Mouse (Mus musculus): ENCODE data around the gene Noc4l. TPM values are rescaled to one million over a fixed set of nuclear protein-coding genes. Genes with fewer than 3 reads are reported as not detected.
A peak's percentile ranks its signal among the peaks of the same experiment; 100 is the strongest.

The Noc4l gene
- 10 to 100 TPM; 35.3 to 40.7 TPM for total RNA-seq (2021)
- long read RNA-seq, transcript Noc4l-201 (15 exons, 2,075 nt): major isoform, 44 of 46 reads
- long read RNA-seq, partial matches to known transcripts: 1 of 46 reads
- long read RNA-seq, other reads (novel, unspliced or antisense): 1 of 46 reads

DNA sequence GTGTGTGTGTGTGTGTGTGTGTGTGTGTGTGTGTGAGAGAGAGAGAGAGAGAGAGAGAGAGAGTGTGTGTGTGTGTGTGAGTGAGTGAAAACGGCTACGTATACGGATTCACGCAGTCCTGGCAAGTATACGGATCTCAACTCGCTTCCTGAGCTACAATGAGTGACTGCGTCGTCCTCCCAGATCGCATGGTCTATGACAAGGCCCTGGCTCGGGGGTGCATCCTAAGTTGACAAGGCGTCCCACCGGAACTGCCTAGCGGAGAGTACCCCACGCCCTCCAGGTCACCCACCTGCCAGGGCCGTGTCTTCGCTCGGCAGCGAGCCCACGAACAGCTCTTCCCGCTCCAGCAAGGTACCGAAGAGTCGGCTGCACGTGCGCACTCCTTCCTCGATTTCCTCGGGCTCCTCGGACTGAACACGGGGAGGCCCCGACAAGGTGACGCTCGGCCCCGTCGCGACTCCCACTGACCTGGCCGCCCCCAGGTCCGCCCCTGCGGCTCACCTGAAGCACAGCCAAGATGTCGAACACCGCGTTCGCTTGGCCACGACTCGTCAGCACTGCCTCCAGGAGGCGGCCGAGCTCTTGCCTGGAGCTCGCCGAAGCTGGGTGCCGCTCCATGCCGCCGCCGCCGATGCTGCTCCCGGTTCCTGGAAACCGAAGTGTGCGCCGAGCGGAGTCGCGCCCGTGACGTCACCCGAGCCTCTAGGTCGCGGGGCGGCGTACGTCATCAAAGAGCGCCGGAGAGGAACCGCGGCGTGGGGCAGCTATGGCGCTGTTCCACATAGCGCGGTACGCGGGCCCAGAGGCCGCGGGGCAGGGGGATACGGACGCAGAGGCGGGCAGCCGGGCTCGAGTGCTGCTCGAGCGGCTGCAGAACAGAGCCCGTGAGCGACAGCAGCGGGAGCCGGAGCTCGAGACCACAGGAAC lies at the start of gene Noc4l, which contains the start of gene Ddx51:
TSS of gene Noc4l (minus strand) at position 699 of the 930 bp plus-strand sequence.
TSS of gene Ddx51 (plus strand) at position 733 of the 930 bp plus-strand sequence.
- peak; percentile 98 for DNase-seq (ENCODE audit: low spot score in 2 of 2)

DNA sequence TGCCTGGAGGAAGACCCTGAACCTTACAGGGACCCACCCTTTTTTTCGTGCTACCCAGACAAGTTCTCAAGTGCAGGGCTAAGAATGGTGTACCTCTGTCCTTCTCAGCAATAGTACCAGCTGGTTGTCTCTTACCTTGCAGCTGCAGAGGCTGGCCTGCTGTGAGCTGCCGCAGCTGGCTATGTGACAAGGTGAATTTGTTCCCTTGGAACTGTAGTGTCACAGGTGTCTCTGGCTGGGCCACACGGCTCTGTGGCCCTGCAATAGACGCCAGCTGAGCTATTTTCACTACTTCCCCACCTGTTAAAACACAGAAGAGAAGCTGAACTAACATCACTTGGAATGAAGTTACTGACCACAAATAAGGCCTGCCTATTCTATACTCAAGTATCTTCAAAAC lies 45.4 kb upstream of the Noc4l start:
- DNase-seq (ENCODE audit: low spot score in 2 of 2): no peak

DNA sequence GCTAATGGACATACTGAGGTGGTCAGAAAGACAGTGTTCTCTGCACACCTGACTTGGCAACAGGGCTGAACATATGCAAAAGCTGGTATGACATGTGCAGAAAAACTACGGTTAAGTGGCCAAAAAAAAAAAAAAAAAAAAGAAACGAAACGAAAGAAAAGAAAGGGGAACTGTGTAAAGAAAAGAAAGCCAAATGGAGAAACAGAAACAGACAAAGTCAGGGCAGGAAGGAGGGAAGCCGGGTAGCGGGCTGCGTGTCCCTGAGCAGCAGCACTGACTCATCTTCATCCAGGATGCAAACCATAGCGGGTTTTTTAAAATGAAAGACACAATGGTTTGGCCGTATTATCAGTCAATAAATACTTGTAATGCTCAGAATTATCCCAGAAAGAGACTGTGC lies 28.8 kb upstream of the Noc4l start:
- no peak for DNase-seq (ENCODE audit: low spot score in 2 of 2)

DNA sequence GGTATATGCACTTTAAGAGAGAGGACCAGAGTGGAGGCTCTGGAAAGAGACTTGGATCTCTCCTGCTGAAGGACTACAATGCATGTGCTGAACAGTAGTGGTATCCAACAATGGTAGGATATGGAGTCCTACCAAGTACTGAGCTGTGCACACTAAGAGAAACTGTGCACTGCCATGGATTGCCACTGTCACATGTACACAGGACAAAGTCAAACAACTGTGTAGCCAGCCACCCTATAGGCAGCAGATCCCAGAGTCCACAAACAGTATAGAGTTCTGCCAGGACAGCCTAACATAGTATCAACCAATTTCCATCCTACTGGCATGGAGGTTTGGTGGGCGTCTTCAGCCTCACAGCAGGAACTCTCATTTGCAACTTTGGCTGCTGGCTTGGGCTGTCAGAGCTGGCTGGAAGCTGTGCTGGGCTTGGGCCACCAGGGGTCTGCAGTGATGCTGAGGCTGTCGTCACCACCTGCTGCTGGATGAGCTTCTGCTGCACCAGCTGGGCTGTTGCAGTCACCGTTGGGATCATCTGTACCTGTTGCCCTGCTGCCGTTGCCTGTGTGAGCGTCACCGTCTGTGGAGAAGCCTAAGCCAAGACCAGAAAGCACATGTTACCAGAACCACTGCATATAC lies 12.4 kb upstream of the Noc4l start:
- DNase-seq (ENCODE audit: low spot score in 2 of 2): peak in 1 of 2 experiments; percentile 26

DNA sequence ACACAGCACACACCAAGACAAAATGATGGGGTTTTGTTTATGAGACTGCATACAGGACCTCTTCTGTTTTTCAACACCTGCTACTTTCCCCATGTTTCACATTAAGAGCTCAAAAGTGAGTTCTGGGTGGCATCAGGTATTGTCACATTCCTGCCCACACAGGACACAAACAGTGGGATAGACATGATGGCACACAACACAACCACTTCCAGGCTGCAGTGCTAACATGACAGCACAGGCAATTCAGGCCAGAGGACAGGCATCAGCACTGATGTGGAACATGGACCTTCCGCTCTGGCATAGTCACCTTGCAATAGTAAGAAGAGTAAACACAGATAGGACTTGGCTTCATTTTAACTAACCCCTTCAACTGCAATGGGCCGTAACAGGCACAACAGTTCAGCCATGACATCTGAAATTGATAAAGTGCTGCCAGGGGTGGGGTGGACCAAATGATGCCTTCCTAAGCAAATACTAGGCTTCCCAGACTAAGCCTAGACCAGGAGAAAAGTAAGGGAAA lies 11.6 kb upstream of the Noc4l start:
- no peak for DNase-seq (ENCODE audit: low spot score in 2 of 2)

DNA sequence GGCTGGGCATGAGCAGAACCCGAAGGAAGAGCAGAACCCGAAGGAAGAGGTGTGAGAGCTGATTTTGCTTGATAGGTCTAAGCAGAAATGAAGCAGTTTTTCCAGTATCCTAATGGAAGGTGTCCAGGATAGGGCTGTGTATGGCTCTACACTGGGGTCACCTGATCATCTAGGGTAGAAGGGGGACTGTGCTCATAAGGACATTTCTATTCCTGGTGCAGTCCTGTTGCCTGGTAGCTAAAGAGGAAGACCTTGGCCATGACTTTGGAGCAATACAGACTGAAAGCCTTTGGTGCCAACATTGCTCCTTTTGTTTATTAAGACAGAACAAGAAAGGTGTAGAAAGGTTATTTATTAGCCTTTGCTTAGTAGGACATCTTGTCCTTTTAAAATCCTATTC lies 10.8 kb upstream of the Noc4l start:
- no peak for DNase-seq (ENCODE audit: low spot score in 2 of 2)

DNA sequence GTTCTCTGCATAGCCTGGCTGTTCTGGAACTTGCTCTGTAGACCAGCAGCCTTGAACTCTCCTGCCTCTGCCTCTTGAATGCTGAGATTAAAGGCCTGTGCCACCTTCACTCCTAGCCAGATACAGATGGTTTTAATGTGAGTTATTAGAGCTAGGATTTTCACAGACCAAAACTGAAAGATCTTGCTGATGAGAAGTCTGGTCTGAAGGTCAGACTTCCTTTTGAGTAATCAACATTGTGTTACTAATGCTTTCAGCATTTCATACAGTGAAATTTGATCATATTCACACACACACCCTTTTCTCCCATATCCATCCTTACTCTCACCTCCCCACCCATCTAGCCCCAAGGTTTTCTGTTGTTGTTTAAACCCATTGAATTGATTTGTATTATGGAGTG lies 6.5 kb upstream of the Noc4l start:
- DNase-seq (ENCODE audit: low spot score in 2 of 2): no peak

DNA sequence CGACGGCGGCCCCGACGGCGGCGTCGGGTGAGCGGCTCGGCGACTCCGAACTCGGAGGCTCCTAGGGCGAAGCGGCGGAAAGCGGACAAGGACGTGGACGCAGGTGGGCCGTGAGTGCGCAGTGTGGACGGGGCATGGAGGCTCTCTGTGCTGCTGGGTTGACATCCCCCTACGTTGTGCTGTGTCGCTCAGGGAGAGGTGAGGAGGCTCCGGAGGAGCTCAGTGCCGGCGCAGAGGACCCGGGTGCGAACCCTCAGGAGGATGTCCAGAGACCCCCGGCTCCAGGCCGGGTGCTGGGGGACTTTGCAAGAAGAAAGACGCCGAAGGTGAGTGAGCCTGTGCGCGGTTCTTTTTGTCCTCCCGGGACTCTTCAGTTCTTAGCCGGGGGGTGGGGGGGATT lies 469 bp upstream of the Noc4l start:
- no peak for DNase-seq (ENCODE audit: low spot score in 2 of 2)

DNA sequence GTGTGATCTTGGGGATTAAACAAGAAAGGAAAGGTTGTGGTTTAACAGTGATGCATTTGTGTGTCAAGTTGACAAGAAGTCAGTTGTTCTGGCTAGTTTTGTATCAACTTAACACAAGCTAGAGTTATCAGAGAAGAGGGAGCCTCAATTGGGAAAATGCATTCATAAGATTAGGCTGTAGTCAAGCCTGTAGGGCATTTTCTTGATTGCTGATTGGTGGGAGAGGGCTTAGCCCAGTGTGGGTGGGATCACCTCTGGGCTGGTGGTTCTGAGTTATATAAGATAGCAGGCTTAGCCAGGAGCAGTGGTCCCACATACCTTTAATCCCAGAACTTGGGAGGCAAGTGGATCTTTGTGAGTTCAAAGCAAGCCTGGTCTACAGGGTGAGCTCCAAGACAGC lies 6.8 kb downstream of the Noc4l start:
- no peak for DNase-seq (ENCODE audit: low spot score in 2 of 2)

DNA sequence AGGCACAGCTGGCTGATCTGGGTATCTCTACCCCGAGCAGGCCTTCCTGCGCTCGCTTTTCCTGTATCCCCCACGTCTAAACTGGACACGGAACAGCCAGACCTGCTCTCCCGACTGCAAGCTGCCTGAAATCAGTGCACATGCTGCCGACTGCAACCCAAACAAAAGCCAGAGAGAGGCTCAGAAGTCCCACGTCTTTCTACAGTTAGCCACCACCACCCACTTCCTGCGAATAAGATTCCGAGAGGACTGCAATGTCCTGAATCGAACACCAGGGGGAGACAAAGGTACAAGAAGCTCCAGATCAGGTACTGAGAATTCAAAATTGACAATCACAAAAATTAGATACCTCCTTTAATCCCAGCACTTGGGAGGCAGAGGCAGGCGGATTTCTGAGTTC lies 13.8 kb downstream of the Noc4l start:
- peak; percentile 73 to 76 for DNase-seq (ENCODE audit: low spot score in 2 of 2)

DNA sequence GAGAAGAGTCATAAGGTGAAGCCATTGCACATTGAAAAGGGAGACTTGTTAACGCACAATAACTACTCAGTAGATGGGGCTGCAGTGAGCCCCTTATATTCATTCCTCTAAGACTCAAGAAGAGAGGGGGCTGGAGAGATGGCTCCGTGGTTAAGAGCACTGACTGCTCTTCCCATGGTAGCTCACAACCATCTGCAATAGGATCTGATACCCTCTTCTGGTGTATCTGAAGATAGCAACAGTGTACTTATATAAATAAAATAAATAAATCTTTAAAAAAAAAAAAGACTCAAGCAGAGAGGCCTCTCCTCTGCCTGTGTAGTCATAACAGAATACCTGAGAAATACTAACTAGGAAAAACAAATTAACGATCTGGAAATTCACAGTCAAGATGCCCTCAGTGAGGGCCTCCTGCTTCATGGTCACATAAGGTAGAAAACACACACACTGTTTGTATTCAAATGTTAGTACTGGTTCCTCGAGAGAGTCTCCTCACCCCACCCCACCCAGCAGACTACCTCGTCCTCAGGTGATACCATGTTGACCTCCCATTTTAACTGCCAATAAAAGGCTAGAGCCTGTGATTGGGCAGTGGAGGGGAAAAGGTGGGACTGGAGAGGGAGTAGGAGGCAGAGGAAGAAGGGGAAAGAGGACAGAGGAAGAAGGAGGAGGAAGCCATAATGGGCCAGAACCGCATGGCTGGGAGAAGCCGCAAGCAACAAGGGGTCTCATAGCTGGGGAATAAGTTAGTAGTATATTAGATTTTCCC lies 14.7 kb downstream of the Noc4l start:
- DNase-seq (ENCODE audit: low spot score in 2 of 2): no peak

DNA sequence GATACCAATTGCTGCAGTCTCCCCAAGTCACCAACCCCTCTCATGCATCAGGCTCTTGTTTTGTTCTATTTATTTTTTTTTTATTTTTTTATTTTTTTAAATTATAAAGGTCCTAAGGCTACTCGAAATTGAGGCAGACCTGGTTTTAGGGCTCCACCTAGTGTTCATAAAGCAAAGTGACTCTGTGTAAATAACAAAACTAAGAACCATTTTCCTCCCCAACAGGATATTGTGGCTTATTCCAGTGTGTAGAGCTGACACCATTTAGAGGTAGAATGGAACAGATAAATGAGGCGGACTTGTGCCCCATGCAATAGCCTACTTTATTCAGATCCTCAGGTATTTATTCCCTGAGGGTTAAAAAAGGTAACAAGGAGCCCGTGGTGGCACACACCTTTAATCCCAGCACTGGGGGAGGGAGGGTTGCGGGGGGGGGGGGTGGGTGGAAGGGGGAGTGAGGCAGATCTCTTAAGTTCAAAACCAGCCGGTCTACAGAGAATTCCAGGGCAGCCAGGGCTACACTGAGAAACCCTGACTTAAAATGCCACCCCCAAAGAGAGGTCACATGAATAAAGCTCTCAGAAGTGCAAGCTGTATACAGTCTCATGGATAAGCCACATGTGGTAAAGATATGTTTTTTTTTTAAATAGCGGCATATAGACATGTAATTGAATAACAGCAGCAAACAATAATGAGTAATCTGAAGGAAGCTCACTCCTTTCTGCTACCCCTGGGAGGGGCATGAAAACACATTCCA lies 17.1 kb downstream of the Noc4l start:
- no peak for DNase-seq (ENCODE audit: low spot score in 2 of 2)

DNA sequence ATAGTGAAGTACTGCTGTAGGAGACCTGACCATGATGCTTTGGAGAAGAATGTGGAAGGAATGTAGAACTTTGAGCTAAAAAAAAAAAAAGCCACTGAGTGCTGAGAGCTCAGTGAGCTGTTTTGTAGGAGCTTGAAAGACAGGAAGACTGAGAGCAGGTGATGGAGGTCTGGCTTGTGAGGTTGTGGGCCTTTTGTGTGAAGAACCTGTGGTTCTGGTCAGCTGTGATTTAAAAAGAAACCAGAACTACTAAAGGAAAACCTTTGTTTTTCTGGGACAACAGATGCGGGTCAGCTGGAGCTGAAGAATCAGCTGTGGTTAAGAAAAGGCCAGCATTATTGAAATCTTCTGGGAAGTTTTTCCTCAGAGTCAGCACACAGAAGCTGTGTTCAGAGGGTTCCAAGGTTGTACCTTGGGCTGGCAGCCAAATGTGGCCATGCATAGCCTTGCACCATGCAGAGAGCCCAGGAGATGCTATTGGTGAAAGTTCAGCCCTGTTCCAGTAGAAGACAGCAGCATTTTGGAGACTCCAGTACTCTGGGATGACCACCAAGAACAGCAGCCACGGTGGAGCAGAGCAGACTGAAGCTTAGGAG lies 23.6 kb downstream of the Noc4l start:
- no peak for DNase-seq (ENCODE audit: low spot score in 2 of 2)

DNA sequence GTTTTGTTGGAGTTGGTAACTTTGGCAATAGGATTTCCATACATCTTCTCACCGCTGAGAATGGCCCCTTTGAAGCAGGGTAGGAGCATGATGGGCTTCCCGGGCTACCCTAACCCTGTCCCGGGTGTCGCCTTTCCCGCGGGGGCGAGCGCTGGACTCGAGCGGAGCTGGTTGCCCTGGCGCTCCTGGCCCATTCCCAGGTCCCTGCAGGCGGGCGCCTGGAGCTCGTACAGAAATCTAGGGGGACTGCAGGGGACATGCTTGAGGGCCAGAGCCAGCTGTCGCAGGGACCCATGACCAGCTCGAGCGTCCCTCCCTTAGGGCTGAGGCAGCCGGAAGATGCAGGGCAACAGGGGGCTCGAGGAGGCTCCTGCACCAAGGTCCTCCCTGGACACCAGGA lies 25.1 kb downstream of the Noc4l start:
- no peak for DNase-seq (ENCODE audit: low spot score in 2 of 2)

DNA sequence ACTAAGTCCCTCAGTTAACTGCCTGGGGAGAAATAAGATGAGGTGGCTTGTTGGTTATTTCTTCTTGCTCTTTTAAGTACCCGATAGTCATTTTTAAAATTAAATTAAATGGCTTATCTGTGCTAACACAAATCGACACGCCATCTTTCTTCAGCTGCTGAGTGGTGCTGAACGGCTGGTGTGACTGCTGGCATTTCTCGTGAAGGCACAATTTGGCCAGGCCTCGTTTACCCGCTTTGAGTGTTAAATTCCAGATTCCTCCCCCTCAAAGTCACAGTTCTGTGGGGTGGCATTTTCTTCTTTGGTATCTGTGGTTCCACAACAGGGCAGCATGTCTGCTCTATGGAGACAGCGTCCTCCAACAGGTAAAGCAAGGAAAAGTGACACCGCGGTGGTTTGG lies 25.9 kb downstream of the Noc4l start:
- no peak for DNase-seq (ENCODE audit: low spot score in 2 of 2)

DNA sequence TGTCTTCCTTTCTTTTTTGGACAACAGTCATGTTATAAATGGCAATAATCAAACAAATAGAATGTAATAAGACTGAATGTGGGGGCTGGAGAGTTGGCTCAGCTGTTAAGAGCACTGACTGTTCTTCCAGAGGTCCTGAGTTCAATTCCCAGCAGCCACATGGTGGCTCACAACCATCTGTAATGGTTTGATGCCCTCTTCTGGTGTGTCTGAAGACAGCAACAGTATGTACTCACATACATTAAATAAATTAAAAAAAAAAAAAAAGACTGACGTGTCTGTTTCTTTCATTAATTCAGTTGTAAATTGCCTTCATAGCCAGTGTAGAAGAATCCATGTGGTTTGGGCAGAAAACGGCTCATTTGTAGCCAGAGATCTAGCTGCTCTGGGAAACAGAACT lies 28.9 kb downstream of the Noc4l start:
- no peak for DNase-seq (ENCODE audit: low spot score in 2 of 2)

DNA sequence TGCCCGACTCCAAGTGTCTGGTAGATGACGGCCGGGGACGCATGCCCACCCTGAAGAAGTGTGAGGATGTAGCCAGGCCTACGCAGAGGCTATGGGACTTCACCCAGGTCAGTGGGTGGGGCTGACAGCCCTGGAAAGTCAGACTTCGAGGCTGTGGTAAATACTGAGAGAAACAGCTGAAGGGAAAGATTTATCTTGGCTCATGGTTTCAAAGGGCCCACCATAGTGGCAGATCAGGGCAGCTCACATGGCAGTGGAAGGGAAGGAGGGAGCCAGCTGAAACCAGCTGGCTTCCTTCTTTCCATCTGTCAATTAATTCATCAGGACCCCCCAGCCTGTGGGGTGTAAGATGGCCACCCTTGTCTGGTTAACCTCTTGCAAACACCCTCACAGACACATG lies 34.0 kb downstream of the Noc4l start:
- no peak for DNase-seq (ENCODE audit: low spot score in 2 of 2)

DNA sequence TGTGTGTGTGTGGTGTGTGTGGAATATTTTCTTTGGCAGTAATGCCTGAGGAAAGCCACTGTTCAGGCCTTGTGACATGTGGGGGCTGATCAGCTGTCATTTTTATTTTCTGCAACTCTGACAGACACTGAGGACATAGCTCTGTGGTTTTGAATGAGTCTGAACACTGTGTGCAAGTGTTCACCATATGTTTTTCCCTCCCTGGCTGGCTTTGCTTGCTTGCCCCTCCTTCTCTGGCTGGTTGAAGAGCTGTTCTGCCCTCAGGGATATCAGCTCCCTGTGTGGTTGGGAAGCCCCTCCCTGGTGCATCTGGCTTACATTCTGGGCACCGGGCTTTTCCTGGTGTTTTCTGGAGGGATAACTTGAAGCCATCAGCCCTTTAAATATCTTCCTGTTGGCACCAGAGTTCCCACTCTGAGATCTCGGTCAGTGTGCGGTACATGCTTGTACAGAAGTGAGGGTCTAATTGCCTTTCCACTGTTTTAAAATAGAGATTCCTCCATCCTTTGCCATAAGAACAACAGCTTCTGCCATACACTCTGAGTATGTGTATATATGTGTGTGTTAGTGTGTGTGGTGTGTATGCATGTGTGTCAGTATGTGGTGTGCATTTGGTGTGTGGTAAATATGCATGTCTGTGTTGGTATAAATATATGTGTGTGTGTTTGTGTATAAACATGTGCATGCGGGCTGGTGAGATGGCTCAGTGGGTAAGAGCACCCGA lies 41.6 kb downstream of the Noc4l start:
- DNase-seq (ENCODE audit: low spot score in 2 of 2): peak in 1 of 2 experiments; percentile 46

DNA sequence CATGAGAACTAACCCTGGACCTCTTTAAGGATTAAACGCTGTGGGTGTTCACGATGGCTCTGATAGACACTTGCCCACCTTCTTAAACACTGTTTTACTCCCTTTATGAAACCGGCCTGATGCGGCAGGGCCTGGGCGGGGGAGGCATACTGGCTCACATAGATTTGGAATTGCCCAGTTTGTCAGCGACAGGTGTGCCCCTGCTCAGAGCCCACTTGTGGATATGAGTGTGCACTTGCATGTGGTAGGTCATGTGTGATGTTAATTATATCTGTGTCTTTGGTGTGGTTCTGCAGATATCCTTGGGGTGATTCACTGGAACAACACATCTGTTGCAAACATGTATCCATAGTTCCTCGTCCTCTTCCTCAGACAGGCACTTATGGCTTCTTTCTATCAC lies 42.7 kb downstream of the Noc4l start:
- no peak for DNase-seq (ENCODE audit: low spot score in 2 of 2)

Measured in layer of hippocampus, postnatal 10 days (tissue).